Mouse (Mus musculus) cerebellum, adult 2 months (tissue): ENCODE data around the gene Cbfa2t3. TPM values are rescaled to one million over a fixed set of nuclear protein-coding genes. Genes with fewer than 3 reads are reported as not detected.

Source experiments
- DNase-seq, 2 experiments: peaks; one replicate each; pipeline ENCODE4 v3.0.0; 2021
- H3K27ac ChIP-seq: fragments of 200-500 bp; 2 replicates; pipeline ENCODE4 v1.5.1; 2012; ENCODE audit warnings: low read length, control low read depth, inconsistent platforms; ENCODE audit not compliant: insufficient read depth
- H3K27me3 ChIP-seq: fragments of 200-500 bp; 2 replicates; pipeline ENCODE4 v1.6.1; 2012; ENCODE audit warnings: inconsistent platforms, mild to moderate bottlenecking, low read length, moderate library complexity; ENCODE audit not compliant: control insufficient read depth, insufficient read depth
- H3K4me1 ChIP-seq: fragments of 200-500 bp; 2 replicates; pipeline ENCODE4 v1.6.1; 2011; ENCODE audit warnings: low read length; ENCODE audit not compliant: control insufficient read depth, insufficient read depth
- H3K4me3 ChIP-seq: fragments of 200-500 bp; replicated peaks from 2 replicates; pipeline ENCODE3; 2011; ENCODE audit warnings: mild to moderate bottlenecking, low read depth, low read length, control low read depth; ENCODE audit not compliant: insufficient read depth
- CTCF ChIP-seq: fragments of 200-500 bp; IDR thresholded peaks from 2 replicates; pipeline ENCODE4 v1.5.1; 2011; ENCODE audit warnings: low read depth, mild to moderate bottlenecking, control low read depth, low read length, moderate library complexity, borderline replicate concordance; ENCODE audit not compliant: insufficient read depth
- POLR2A ChIP-seq: fragments of 200-500 bp; IDR thresholded peaks from 2 replicates; pipeline ENCODE4 v1.6.1; 2011; ENCODE audit warnings: low read length, control low read depth, borderline replicate concordance; ENCODE audit not compliant: insufficient read depth
- WGBS: fragments of 180-500 bp; shearing (Covaris S2); methylation state at CpG from one replicate; pipeline ENCODE4 v1.1.7; 2018; 5-methylcytosine and 5-hydroxymethylcytosine counted together
- polyA plus RNA-seq: library from polyadenylated mRNA; depleted of rRNA; stranded (reverse); fragments of >200 nt; gene quantifications from 2 replicates; pipeline ENCODE4 v1.2.3, GENCODE M21; 2012

Cbfa2t3 gene
- polyA plus RNA-seq, 1 experiment: 17.7 TPM

GRCm38 (mm10) chr8:122658149-122658806 lies 40.6 kb downstream of the Cbfa2t3 start:
- Histone ChIP-seq H3K27ac (no peak overlapping the region), H3K4me3 (no peak overlapping the region), H3K27me3 (no peaks in the 10 kb centered on the region), H3K4me1 (peaks cover 78% of the 10 kb centered on the region)
- no peak for DNase-seq
- WGBS: 70% methylated on average over 10 of the region's 10 CpGs
- TF ChIP-seq CTCF: no peak
- no peak for TF ChIP-seq POLR2A

- TF ChIP-seq CTCF: no peak
- TF ChIP-seq POLR2A: no peak
- Histone ChIP-seq H3K4me3 (no peak overlapping the region), H3K27ac (no peak overlapping the region), H3K4me1 (peaks cover 80% of the 10 kb centered on the region), H3K27me3 (no peaks in the 10 kb centered on the region)
- 67% methylated on average over 13 of the region's 13 CpGs for WGBS
- no peak for DNase-seq
Observed at GRCm38 (mm10) chr8:122656056-122656999, 42.6 kb downstream of the Cbfa2t3 start.

- DNase-seq: no peak
- H3K4me1 ChIP-seq: peaks cover 81% of the 10 kb centered on the region
Observed at GRCm38 (mm10) chr8:122654768-122655167, 44.1 kb downstream of the Cbfa2t3 start.

GRCm38 (mm10) chr8:122652643-122653042 lies 46.3 kb downstream of the Cbfa2t3 start:
- Histone ChIP-seq H3K4me1 (peaks cover 72% of the 10 kb centered on the region), H3K27ac (no peak overlapping the region), H3K27me3 (no peaks in the 10 kb centered on the region), H3K4me3 (no peak overlapping the region)
- TF ChIP-seq CTCF (no peak), POLR2A (no peak)
- DNase-seq: no peak
- 60% methylated on average over 6 of the region's 6 CpGs for WGBS

More at GRCm38 (mm10) chr8:122654768-122655167, 44.1 kb downstream of the Cbfa2t3 start:
- Histone ChIP-seq H3K27me3 (no peaks in the 10 kb centered on the region), H3K27ac (no peak overlapping the region), H3K4me3 (no peak overlapping the region)
- TF ChIP-seq CTCF (no peak), POLR2A (no peak)
- 9% methylated on average over 7 of the region's 7 CpGs for WGBS

GRCm38 (mm10) chr8:122651326-122651921 lies 47.5 kb downstream of the Cbfa2t3 start:
- TF ChIP-seq POLR2A: no peak
- TF ChIP-seq CTCF: no peak
- WGBS: 28% methylated on average over 16 of the region's 16 CpGs
- Histone ChIP-seq H3K4me1 (peaks cover 66% of the 10 kb centered on the region), H3K27ac (no peak overlapping the region), H3K4me3 (no peak overlapping the region), H3K27me3 (no peaks in the 10 kb centered on the region)
- DNase-seq: no peak

- DNase-seq: no peak
- H3K4me1 ChIP-seq: peaks cover 50% of the 10 kb centered on the region
- H3K27me3 ChIP-seq: no peaks in the 10 kb centered on the region
- no peak overlapping the region for H3K4me3 ChIP-seq
- no peak overlapping the region for H3K27ac ChIP-seq
- no peak for TF ChIP-seq POLR2A
- TF ChIP-seq CTCF: no peak
- 75% methylated on average over 15 of the region's 15 CpGs for WGBS
Observed at GRCm38 (mm10) chr8:122648192-122648970, 50.5 kb downstream of the Cbfa2t3 start.

- TF ChIP-seq POLR2A (no peak), CTCF (no peak)
- H3K27ac ChIP-seq: no peak overlapping the region
- H3K4me3 ChIP-seq: no peak overlapping the region
- no peak for DNase-seq
- 59% methylated on average over 16 of the region's 16 CpGs for WGBS
- H3K4me1 ChIP-seq: peaks cover 44% of the 10 kb centered on the region
- no peaks in the 10 kb centered on the region for H3K27me3 ChIP-seq
Observed at GRCm38 (mm10) chr8:122646337-122646736, 52.6 kb downstream of the Cbfa2t3 start.
